Mouse (Mus musculus) intestine, embryonic 14.5 days (tissue): ENCODE data around the gene Dst. TPM values are rescaled to one million over a fixed set of nuclear protein-coding genes. Genes with fewer than 3 reads are reported as not detected.
A peak's percentile ranks its signal among the peaks of the same experiment; 100 is the strongest.

Source experiments
- ATAC-seq: fragments of 200-750 bp; cut with Nextera tagmentation; replicated peaks from 2 replicates; pipeline ENCODE4 v1.8.0; 2017; ENCODE audit warnings: low read depth, moderate number of reproducible peaks, moderate TSS enrichment, moderate library complexity; ENCODE audit not compliant: low FRiP score, low TSS enrichment
- DNase-seq: peaks from one replicate; pipeline ENCODE4 v3.0.0-alpha.2; 2018; ENCODE audit warnings: low spot score
- H3K27ac ChIP-seq: fragments of 300-500 bp; sonication (generic); 2 replicates; pipeline ENCODE4 v1.5.1; 2014; ENCODE audit warnings: low read depth, mild to moderate bottlenecking, control low read depth
- H3K27me3 ChIP-seq: fragments of 300-500 bp; sonication (generic); replicated peaks from 2 replicates; pipeline ENCODE4 v1.6.1; 2014; ENCODE audit warnings: low read length, control low read depth; ENCODE audit not compliant: control insufficient read depth, insufficient read depth
- H3K36me3 ChIP-seq: fragments of 300-500 bp; sonication (generic); 2 replicates; pipeline ENCODE4 v1.6.1; 2014; ENCODE audit warnings: low read length, control low read depth; ENCODE audit not compliant: control insufficient read depth, insufficient read depth
- H3K4me1 ChIP-seq: fragments of 300-500 bp; sonication (generic); replicated peaks from 2 replicates; pipeline ENCODE4 v1.6.1; 2014; ENCODE audit warnings: low read length, control low read depth, mixed read lengths; ENCODE audit not compliant: control insufficient read depth, insufficient read depth
- H3K4me2 ChIP-seq: fragments of 300-500 bp; sonication (generic); 2 replicates; pipeline ENCODE4 v1.6.1; 2014; ENCODE audit warnings: low read length
- H3K4me3 ChIP-seq: fragments of 300-500 bp; sonication (generic); 2 replicates; pipeline ENCODE4 v1.5.1; 2014; ENCODE audit warnings: low read depth, low read length, control low read depth, mixed read lengths
- H3K9ac ChIP-seq: fragments of 300-500 bp; sonication (generic); 2 replicates; pipeline ENCODE4 v1.6.1; 2014; ENCODE audit warnings: mild to moderate bottlenecking, low read length
- H3K9me3 ChIP-seq: fragments of 300-500 bp; sonication (generic); 2 replicates; pipeline ENCODE4 v1.6.1; 2016; ENCODE audit warnings: low read length, control low read depth; ENCODE audit not compliant: control insufficient read depth
- WGBS: fragments of 180-500 bp; shearing (Covaris S2); extraction: QIAGEN DNeasy Blood & Tissue Kit; methylation state at CpG from one replicate; pipeline ENCODE4 v1.1.7; 2014; 5-methylcytosine and 5-hydroxymethylcytosine counted together
- polyA plus RNA-seq: library from polyadenylated mRNA; unstranded; fragments of >200 nt; fragmentation: Nextera tagmentation; extraction: Ambion mirVana; gene quantifications from 2 replicates; pipeline ENCODE4 v1.2.1, GENCODE M21; 2014

Dst gene
- polyA plus RNA-seq, 1 experiment from 2014 or later, result 27.7 TPM

GRCm38 (mm10) chr1:33892784-33893183, 15.2 kb upstream of the Dst start:
- H3K27me3 ChIP-seq, result no peaks in the 10 kb centered on the region
- ATAC-seq (no peak), DNase-seq (no peak)
- no peak overlapping the region for H3K27ac ChIP-seq
- no peak overlapping the region for H3K4me2 ChIP-seq
- no peak overlapping the region for H3K4me3 ChIP-seq
- H3K9me3 ChIP-seq, result no peaks in the 10 kb centered on the region
- no peaks in the 10 kb centered on the region for H3K36me3 ChIP-seq
- H3K4me1 ChIP-seq, result no peaks in the 10 kb centered on the region
- no peak overlapping the region for H3K9ac ChIP-seq
- WGBS, result 65% methylated on average over 10 of the region's 10 CpGs

- no peak overlapping the region for H3K27ac ChIP-seq
- no peak overlapping the region for H3K4me3 ChIP-seq
- H3K36me3 ChIP-seq, result no peaks in the 10 kb centered on the region
- no peak overlapping the region for H3K9ac ChIP-seq
- no peaks in the 10 kb centered on the region for H3K27me3 ChIP-seq
- no peaks in the 10 kb centered on the region for H3K9me3 ChIP-seq
- no peak overlapping the region for H3K4me2 ChIP-seq
- DNase-seq (no peak), ATAC-seq (no peak)
- H3K4me1 ChIP-seq, result no peaks in the 10 kb centered on the region
- 74% methylated on average over 6 of the region's 6 CpGs for WGBS
Observed at GRCm38 (mm10) chr1:33896116-33896515, 11.9 kb upstream of the Dst start.

- no peak overlapping the region for H3K4me3 ChIP-seq
- 72% methylated on average over 4 of the region's 4 CpGs for WGBS
- no peaks in the 10 kb centered on the region for H3K4me1 ChIP-seq
- H3K4me2 ChIP-seq, result no peak overlapping the region
- ATAC-seq (no peak), DNase-seq (no peak)
- H3K36me3 ChIP-seq, result no peaks in the 10 kb centered on the region
- H3K27me3 ChIP-seq, result no peaks in the 10 kb centered on the region
- no peak overlapping the region for H3K27ac ChIP-seq
- H3K9ac ChIP-seq, result no peak overlapping the region
- H3K9me3 ChIP-seq, result no peaks in the 10 kb centered on the region
Observed at GRCm38 (mm10) chr1:33896666-33897065, 11.4 kb upstream of the Dst start.

- WGBS, result 82% methylated on average over 11 of the region's 11 CpGs
Observed at GRCm38 (mm10) chr1:33897426-33897825, 10.6 kb upstream of the Dst start.

GRCm38 (mm10) chr1:33898373-33898772, 9.7 kb upstream of the Dst start:
- DNase-seq (no peak), ATAC-seq (no peak)
- no peak overlapping the region for H3K4me3 ChIP-seq
- no peak overlapping the region for H3K27ac ChIP-seq
- no peaks in the 10 kb centered on the region for H3K9me3 ChIP-seq
- no peaks in the 10 kb centered on the region for H3K27me3 ChIP-seq
- 83% methylated on average over 6 of the region's 6 CpGs for WGBS
- H3K9ac ChIP-seq, result no peak overlapping the region
- no peak overlapping the region for H3K4me2 ChIP-seq
- H3K36me3 ChIP-seq, result no peaks in the 10 kb centered on the region
- no peaks in the 10 kb centered on the region for H3K4me1 ChIP-seq

More at GRCm38 (mm10) chr1:33897426-33897825, 10.6 kb upstream of the Dst start:
- no peaks in the 10 kb centered on the region for H3K27me3 ChIP-seq
- no peaks in the 10 kb centered on the region for H3K36me3 ChIP-seq
- ATAC-seq, result no peak
- DNase-seq, result no peak
- H3K4me3 ChIP-seq, result no peak overlapping the region
- no peak overlapping the region for H3K4me2 ChIP-seq
- H3K4me1 ChIP-seq, result no peaks in the 10 kb centered on the region
- no peak overlapping the region for H3K9ac ChIP-seq
- H3K27ac ChIP-seq, result no peak overlapping the region
- H3K9me3 ChIP-seq, result no peaks in the 10 kb centered on the region

- 0 out of 2 replicates have a peak, but pooled peaks cover 3% of the 10 kb centered on the region for H3K27me3 ChIP-seq
- no peak overlapping the region for H3K9ac ChIP-seq
- WGBS, result 74% methylated on average over 8 of the region's 8 CpGs
- H3K4me2 ChIP-seq, result no peak overlapping the region
- no peaks in the 10 kb centered on the region for H3K36me3 ChIP-seq
- DNase-seq (no peak), ATAC-seq (no peak)
- H3K4me3 ChIP-seq, result no peak overlapping the region
- H3K27ac ChIP-seq, result no peak overlapping the region
- no peaks in the 10 kb centered on the region for H3K9me3 ChIP-seq
- H3K4me1 ChIP-seq, result no peaks in the 10 kb centered on the region
Observed at GRCm38 (mm10) chr1:33900175-33900574, 7.8 kb upstream of the Dst start.

GRCm38 (mm10) chr1:33903587-33903986, 4.4 kb upstream of the Dst start:
- H3K9ac ChIP-seq, result no peak overlapping the region
- H3K4me2 ChIP-seq, result no peak overlapping the region
- ATAC-seq (no peak), DNase-seq (no peak)
- H3K4me3 ChIP-seq, result no peak overlapping the region
- no peak overlapping the region for H3K27ac ChIP-seq
- 32% methylated on average over 9 of the region's 9 CpGs for WGBS
- H3K9me3 ChIP-seq, result no peaks in the 10 kb centered on the region
- peaks cover 10% of the 10 kb centered on the region; the same call in 1 of the 2 replicates for H3K4me1 ChIP-seq
- H3K27me3 ChIP-seq, result peaks cover 32% of the 10 kb centered on the region
- H3K36me3 ChIP-seq, result no peaks in the 10 kb centered on the region

- WGBS, result 37% methylated on average over 10 of the region's 10 CpGs
- no peak for ATAC-seq
- no peak overlapping the region for H3K4me2 ChIP-seq
- peaks cover 41% of the 10 kb centered on the region for H3K27me3 ChIP-seq
- no peak overlapping the region for H3K4me3 ChIP-seq
- no peak overlapping the region for H3K27ac ChIP-seq
- no peak for DNase-seq
- H3K36me3 ChIP-seq, result no peaks in the 10 kb centered on the region
- no peaks in the 10 kb centered on the region for H3K9me3 ChIP-seq
- no peak overlapping the region for H3K9ac ChIP-seq
- peaks cover 15% of the 10 kb centered on the region; the same call in 1 of the 2 replicates for H3K4me1 ChIP-seq
Observed at GRCm38 (mm10) chr1:33906216-33906615, 1.8 kb upstream of the Dst start.

GRCm38 (mm10) chr1:33906927-33907326, 1.1 kb upstream of the Dst start:
- H3K4me1 ChIP-seq, result peaks cover 15% of the 10 kb centered on the region; the same call in 1 of the 2 replicates
- ATAC-seq (0 out of 2 replicates have a peak, but pooled peaks have one; percentile 3), DNase-seq (peak; percentile 67)
- no peaks in the 10 kb centered on the region for H3K9me3 ChIP-seq
- no peaks in the 10 kb centered on the region for H3K36me3 ChIP-seq
- no peak overlapping the region for H3K9ac ChIP-seq
- no peak overlapping the region for H3K27ac ChIP-seq
- H3K27me3 ChIP-seq, result peaks cover 41% of the 10 kb centered on the region
- H3K4me3 ChIP-seq, result peak overlapping the region; percentile 57
- 3% methylated on average over 20 of the region's 20 CpGs for WGBS
- H3K4me2 ChIP-seq, result peak overlapping the region; percentile 97
